Mouse (Mus musculus) lung, adult 2 months (tissue): ENCODE data around the gene Arid3a.

Experiments used
- CTCF ChIP-seq: fragments of 200-500 bp; IDR thresholded peaks from 2 replicates; pipeline ENCODE4 v1.5.1; 2011; ENCODE audit warnings: mild to moderate bottlenecking, low read length, control low read depth; ENCODE audit not compliant: insufficient read depth
- POLR2A ChIP-seq: fragments of 200-500 bp; IDR thresholded peaks from 2 replicates; pipeline ENCODE4 v1.6.1; 2011; ENCODE audit warnings: low read depth, mild to moderate bottlenecking, control low read depth, low read length, borderline replicate concordance; ENCODE audit errors: extremely low read depth

DNA sequence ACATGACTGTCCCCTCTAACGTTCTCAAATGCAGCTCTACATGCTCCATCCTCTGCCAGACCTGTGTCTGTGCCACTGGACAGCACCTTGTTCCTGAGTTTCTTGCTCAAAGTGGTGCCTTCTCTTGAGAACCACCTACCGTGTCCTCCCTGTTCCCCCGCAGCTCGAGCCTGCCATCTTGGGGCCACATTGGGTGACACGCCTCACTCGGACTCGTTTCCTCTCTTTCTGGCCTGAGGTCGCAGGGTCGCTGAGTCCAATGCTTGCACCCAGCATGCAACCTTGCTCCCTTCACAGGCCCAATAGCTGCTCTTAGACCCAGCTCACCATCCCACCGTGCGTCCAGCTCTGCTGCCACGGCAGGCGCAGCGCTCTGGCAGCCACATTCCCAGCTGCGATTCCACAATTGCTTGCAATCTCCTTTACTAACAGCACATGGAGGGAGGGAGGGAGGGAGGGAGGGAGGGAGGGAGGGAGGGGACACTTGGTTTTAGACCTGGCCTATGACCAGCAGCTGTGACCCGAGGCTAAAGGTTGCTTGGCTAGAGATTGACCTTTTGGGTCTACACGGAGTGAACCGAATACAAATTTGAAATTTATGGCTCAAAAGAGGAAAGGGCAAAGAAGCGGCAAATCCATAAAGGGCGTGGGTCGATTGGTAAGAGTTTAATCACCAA is 31.4 kb downstream of the Arid3a start:
- TF ChIP-seq POLR2A (no peak), CTCF (peak; percentile 95)
